Mouse (Mus musculus): ENCODE data around the gene Aplp2.

GRCm38 (mm10) chr9:31177692-31178091 lies 33.9 kb downstream of the Aplp2 start:
- no peak for TF ChIP-seq CTCF (IDR thresholded peaks at IDR 0.05; ENCODE audit: low read depth, low read length)
- TF ChIP-seq POLR2A (IDR thresholded peaks at IDR 0.05; ENCODE audit: borderline replicate concordance, low read depth, low read length): no peak
